Mouse (Mus musculus) kidney, embryonic 16.5 days (tissue): ENCODE results near the gene Tab2. TPM values are rescaled to one million over a fixed set of nuclear protein-coding genes. Genes with fewer than 3 reads are reported as not detected.
A peak's percentile ranks its signal among the peaks of the same experiment; 100 is the strongest.

Experiments used
- ATAC-seq: fragments of 200-750 bp; cut with Nextera tagmentation; 2 replicates; pipeline ENCODE4 v1.8.0; 2017; ENCODE audit warnings: moderate TSS enrichment; ENCODE audit not compliant: low FRiP score, low TSS enrichment
- H3K27ac ChIP-seq: fragments of 300-500 bp; sonication (generic); 2 replicates; pipeline ENCODE4 v1.5.1; 2014; ENCODE audit warnings: low read length
- H3K27me3 ChIP-seq: fragments of 300-500 bp; sonication (generic); 2 replicates; pipeline ENCODE4 v1.6.1; 2014; ENCODE audit warnings: low read length, control low read depth, mixed read lengths; ENCODE audit not compliant: insufficient read depth
- H3K36me3 ChIP-seq: fragments of 300-500 bp; sonication (generic); 2 replicates; pipeline ENCODE4 v1.6.1; 2014; ENCODE audit warnings: low read length, control low read depth, mixed read lengths; ENCODE audit not compliant: insufficient read depth
- H3K4me1 ChIP-seq: fragments of 300-500 bp; sonication (generic); 2 replicates; pipeline ENCODE4 v1.6.1; 2014; ENCODE audit warnings: low read length, control low read depth, mixed read lengths; ENCODE audit not compliant: insufficient read depth
- H3K4me2 ChIP-seq: fragments of 300-500 bp; sonication (generic); replicated peaks from 2 replicates; pipeline ENCODE4 v1.6.1; 2014; ENCODE audit warnings: low read depth, low read length
- H3K4me3 ChIP-seq: fragments of 300-500 bp; sonication (generic); 2 replicates; pipeline ENCODE4 v1.5.1; 2014; ENCODE audit warnings: mild to moderate bottlenecking, low read length
- H3K9ac ChIP-seq: fragments of 300-500 bp; sonication (generic); replicated peaks from 2 replicates; pipeline ENCODE4 v1.6.1; 2014; ENCODE audit warnings: low read length
- H3K9me3 ChIP-seq: fragments of 300-500 bp; sonication (generic); 2 replicates; pipeline ENCODE4 v1.6.1; 2016; ENCODE audit warnings: low read length, control low read depth
- WGBS: fragments of 180-500 bp; shearing (Covaris S2); extraction: QIAGEN DNeasy Blood & Tissue Kit; methylation state at CpG from one replicate; pipeline ENCODE4 v1.1.7; 2014; 5-methylcytosine and 5-hydroxymethylcytosine counted together
- polyA plus RNA-seq: library from polyadenylated mRNA; unstranded; fragments of >200 nt; fragmentation: Nextera tagmentation; extraction: Ambion mirVana; gene quantifications from 2 replicates; pipeline ENCODE4 v1.2.1, GENCODE M21; 2015

Tab2 gene
- polyA plus RNA-seq = 17.7 and 20.2 TPM in 2 replicates

DNA sequence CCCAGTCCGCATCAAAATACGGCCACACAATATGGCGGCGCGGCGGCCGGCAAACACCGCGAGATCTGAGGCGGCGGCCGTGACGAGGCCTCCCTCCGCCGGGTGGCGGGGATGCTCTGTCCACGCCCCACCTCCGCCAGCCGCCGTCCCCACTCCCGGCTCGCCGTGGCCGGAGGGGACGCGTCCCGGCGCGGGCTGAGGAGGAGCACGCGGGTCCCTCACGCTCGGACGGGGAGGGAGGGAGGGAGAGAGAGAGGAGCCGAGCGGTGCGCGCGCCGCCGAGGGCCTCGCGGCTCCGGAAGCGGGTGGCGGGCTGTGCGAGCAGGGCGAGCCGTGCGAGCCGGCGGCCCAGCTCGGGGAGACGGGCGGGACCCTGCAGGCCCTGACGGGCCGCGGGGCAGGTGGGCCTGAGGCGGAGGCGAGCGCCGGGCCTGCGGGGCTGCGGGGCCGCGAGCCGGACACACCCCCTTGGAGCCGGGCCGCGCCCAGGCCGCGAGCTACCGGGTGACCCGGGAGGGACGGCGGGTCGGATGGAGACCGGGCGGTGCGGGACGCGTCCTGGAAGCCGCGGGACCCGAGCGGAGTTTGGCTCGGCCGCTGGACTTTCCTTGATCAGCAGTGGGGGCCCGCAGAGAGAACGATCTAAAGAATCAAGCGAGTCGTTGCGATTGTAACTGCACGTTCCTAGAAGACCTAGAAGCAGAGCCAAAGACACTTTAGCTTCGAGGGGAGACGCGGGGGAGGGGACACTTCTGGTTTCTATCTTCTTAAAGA lies at the start of gene Tab2:
Tab2 (minus strand) TSS at position 3 of the 774 bp plus-strand sequence.
- Histone ChIP-seq H3K4me3 (peak within 1 kb of the TSS; percentile 96), H3K36me3 (no peaks in the 10 kb centered on the region), H3K27ac (peak within 1 kb of the TSS; percentile 97), H3K27me3 (no peaks in the 10 kb centered on the region), H3K9ac (peak within 1 kb of the TSS; percentile 100), H3K4me1 (peaks cover 21% of the 10 kb centered on the region), H3K4me2 (peak within 1 kb of the TSS; percentile 78), H3K9me3 (no peaks in the 10 kb centered on the region)
- ATAC-seq = peak; percentile 97
- 0% methylated on average over 69 of the region's 97 CpGs for WGBS

DNA sequence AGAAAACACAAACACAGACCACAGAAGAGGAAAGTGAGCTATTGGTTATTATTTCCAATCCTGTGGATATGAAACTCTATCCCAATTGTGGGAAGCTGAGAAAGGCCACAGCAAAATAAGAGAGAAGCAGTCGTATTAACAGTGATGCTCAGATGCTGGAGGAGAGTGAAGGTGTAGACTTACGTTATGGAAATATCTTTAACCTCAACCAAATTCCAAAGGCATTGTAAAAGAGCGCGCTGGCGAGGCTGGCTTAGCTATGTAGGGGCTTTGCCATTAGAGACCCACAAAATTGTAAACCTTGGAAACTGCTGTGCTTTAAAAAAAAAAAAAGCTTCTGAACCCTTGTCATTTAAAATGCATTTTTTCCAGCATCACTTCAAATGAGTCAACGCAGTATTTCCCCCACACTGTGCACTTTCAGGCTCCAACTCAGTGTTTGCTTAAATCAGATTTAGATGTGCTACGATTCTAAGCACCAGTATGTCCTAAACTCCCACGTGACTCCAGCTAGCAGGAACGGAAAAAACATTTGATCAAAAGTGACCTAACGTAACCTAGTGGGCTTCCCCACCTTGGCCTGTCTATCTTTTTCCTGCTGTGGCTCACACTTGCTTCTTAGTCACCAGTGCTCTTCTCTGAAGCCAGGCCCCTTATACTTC lies 36.4 kb upstream of the Tab2 start:
- Histone ChIP-seq H3K36me3 (no peaks in the 10 kb centered on the region), H3K4me1 (no peaks in the 10 kb centered on the region), H3K4me2 (no peak overlapping the region), H3K27me3 (no peaks in the 10 kb centered on the region), H3K9me3 (no peaks in the 10 kb centered on the region), H3K4me3 (no peak overlapping the region), H3K27ac (no peak overlapping the region), H3K9ac (no peak overlapping the region)
- WGBS = 71% methylated on average over 10 of the region's 10 CpGs
- ATAC-seq = no peak

DNA sequence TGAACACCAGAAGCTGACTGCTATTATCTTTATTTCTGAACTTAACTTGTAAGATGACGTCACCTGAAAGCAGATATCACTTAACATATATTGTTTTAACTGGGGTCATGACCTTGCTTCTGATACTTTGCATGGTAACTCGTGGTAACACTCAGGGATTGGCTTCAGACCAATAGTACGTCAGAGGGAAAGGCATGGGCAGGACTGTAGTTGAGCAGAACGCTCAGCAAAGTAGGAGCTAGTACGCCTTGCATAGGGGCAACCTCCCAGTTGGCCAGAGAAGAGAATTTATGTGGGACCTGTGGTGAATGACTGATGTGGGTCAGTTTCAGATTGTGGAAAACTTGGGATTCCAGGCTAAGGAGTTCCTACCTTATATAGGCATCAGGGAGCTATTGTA lies 35.6 kb upstream of the Tab2 start:
- no peak for ATAC-seq
- H3K4me2 ChIP-seq = no peak overlapping the region
- 65% methylated on average over 5 of the region's 5 CpGs for WGBS
- no peak overlapping the region for H3K27ac ChIP-seq
- no peaks in the 10 kb centered on the region for H3K4me1 ChIP-seq
- H3K27me3 ChIP-seq = no peaks in the 10 kb centered on the region
- H3K9me3 ChIP-seq = no peaks in the 10 kb centered on the region
- H3K9ac ChIP-seq = no peak overlapping the region
- H3K4me3 ChIP-seq = no peak overlapping the region
- H3K36me3 ChIP-seq = no peaks in the 10 kb centered on the region

DNA sequence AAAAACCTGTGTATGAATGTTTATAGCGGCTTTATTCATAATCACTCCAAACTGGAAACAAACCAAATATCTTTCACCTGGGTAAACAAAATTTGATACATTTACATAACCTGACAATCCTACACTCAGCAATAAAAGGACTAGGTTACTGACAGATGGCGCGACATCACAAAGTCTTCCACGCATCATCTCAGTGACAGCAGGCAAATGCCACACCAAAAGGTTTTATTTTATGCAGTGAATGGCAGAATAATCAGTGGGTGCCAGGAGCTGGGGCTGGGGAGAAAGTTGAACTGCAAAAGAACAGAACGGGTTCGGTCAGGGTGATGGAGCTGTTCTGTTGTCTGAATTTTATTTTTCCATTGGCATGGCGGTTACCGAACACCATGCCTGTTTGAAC lies 31.5 kb upstream of the Tab2 start:
- no peak for ATAC-seq
- no peak overlapping the region for H3K9ac ChIP-seq
- H3K4me2 ChIP-seq = no peak overlapping the region
- no peaks in the 10 kb centered on the region for H3K4me1 ChIP-seq
- H3K36me3 ChIP-seq = no peaks in the 10 kb centered on the region
- 0 out of 2 replicates have a peak, but pooled peaks cover 2% of the 10 kb centered on the region for H3K9me3 ChIP-seq
- 82% methylated on average over 8 of the region's 8 CpGs for WGBS
- H3K4me3 ChIP-seq = no peak overlapping the region
- no peak overlapping the region for H3K27ac ChIP-seq
- no peaks in the 10 kb centered on the region for H3K27me3 ChIP-seq

DNA sequence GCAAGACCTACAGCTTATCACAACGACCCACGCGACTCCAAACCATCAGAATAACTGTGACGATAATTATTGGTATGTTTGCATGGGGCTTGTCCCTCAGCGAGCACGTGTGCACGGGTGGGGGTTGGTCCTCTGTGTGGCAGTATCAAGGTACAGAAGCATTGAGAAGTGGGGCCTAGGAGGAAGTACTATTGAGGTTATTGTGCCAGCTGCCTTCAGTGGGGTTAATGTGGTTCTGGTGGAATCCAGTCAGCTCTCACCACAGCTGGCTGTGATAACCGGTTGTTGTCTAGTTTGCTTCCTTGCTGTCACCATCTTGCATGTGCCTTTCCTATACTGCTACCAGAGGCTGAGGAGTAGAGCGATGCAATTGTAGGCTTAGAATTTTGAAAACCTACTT lies 20.4 kb upstream of the Tab2 start:
- no peaks in the 10 kb centered on the region for H3K4me1 ChIP-seq
- no peak for ATAC-seq
- no peaks in the 10 kb centered on the region for H3K36me3 ChIP-seq
- H3K9ac ChIP-seq = no peak overlapping the region
- no peak overlapping the region for H3K27ac ChIP-seq
- no peak overlapping the region for H3K4me3 ChIP-seq
- no peak overlapping the region for H3K4me2 ChIP-seq
- WGBS = 96% methylated on average over 9 of the region's 9 CpGs
- H3K27me3 ChIP-seq = no peaks in the 10 kb centered on the region
- no peaks in the 10 kb centered on the region for H3K9me3 ChIP-seq

DNA sequence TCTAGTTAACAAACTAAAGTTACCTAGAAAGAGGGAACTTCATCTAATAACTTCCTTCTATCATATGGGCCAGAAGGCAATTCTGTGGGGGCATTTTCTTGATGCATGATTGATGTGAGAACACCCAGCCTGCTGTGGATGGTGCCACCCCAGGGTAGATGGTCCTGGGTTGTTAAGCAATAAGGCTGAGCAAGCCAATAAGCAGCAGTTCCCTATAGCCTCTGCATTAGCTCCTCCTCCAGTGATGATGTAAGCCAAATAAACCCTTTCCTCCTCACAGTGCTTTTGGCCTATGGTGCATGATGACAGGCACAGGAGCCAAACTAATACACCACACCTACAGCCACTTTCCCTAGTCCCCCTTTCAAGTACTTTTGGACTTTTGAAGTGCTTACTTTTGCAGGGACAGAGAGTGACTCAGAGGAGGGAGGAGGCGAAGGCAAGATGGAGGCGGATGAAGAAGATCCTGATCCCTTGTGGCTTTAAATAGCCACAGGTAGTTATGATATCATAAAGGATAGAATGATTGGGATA lies 12.8 kb upstream of the Tab2 start:
- Histone ChIP-seq H3K36me3 (no peaks in the 10 kb centered on the region), H3K4me1 (no peaks in the 10 kb centered on the region), H3K4me3 (no peak overlapping the region), H3K9me3 (no peaks in the 10 kb centered on the region), H3K27ac (no peak overlapping the region), H3K9ac (no peak overlapping the region), H3K4me2 (no peak overlapping the region), H3K27me3 (no peaks in the 10 kb centered on the region)
- ATAC-seq = no peak
- 98% methylated on average over 2 of the region's 2 CpGs for WGBS

DNA sequence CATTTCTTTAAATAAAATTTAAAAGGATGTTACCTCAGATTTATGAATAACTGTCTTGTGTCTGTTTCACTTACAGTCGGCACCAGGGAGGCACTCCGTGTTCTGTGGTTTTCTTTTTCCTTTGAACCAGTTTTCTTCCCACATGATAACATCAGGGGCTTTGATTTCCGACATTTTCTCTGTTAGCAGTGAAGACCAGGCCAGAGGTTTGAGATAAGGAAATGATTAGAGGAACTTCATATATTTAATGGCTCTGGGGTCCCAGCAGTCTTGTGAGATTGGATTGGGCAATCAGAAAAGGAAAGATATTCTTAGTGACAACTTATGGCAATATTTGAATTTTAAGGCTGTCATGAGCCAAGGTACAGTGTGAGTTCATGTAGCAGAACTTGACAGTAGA lies 11.1 kb upstream of the Tab2 start:
- H3K36me3 ChIP-seq = no peaks in the 10 kb centered on the region
- no peaks in the 10 kb centered on the region for H3K9me3 ChIP-seq
- H3K27me3 ChIP-seq = no peaks in the 10 kb centered on the region
- H3K4me2 ChIP-seq = no peak overlapping the region
- WGBS = 66% methylated on average over 3 of the region's 3 CpGs
- ATAC-seq = no peak
- H3K9ac ChIP-seq = no peak overlapping the region
- no peaks in the 10 kb centered on the region for H3K4me1 ChIP-seq
- no peak overlapping the region for H3K27ac ChIP-seq
- H3K4me3 ChIP-seq = no peak overlapping the region

DNA sequence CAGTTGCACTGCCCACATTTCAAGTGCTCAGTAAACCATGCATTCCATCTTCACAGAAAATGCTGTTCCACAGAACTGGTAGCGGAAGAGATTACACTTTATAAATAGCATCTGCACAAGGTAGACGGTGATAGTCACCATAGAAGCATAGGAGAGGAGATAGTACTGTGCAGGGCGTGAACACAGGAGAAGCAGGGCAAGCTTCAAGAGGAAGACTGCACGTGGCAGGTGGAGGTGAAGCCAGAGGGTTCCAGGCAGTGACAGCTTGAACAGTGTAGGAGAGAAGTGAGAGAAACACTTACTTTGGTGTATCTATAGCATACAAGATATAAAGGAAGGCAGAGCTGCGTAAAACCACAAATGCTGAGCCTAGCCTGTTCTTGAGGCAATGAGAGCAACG lies 3.0 kb upstream of the Tab2 start:
- peaks cover 5% of the 10 kb centered on the region for H3K4me1 ChIP-seq
- no peak overlapping the region for H3K4me2 ChIP-seq
- no peaks in the 10 kb centered on the region for H3K9me3 ChIP-seq
- H3K36me3 ChIP-seq = no peaks in the 10 kb centered on the region
- ATAC-seq = no peak
- no peak overlapping the region for H3K27ac ChIP-seq
- H3K9ac ChIP-seq = no peak overlapping the region
- 67% methylated on average over 6 of the region's 6 CpGs for WGBS
- H3K27me3 ChIP-seq = no peaks in the 10 kb centered on the region
- H3K4me3 ChIP-seq = no peak overlapping the region

DNA sequence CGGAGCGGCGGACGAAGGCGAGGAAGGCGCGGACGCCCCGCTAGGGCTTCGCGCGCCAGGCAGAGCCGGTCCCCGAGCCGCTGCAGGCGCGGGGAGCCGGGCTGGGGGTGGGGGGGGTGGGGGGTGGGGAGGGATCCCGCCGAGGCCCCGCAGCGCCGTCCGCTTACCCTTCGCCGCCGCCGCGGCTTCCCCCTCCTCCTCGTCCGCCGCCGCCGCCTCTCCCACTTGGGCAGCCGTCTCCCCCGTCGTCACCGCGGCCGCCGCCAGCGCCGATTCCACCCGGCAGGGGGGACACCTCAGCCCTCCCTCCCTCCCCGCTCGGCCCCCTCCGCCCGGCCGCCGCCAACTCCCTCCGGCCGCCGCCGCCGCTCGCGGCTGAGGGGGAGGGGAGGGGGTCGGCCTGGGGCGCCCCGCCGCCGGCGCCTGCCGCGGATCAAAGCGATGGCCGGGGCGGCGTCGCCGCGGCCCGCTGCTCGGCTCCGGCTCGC lies 352 bp downstream of the Tab2 start:
- H3K9me3 ChIP-seq = no peaks in the 10 kb centered on the region
- H3K9ac ChIP-seq = peak overlapping the region; percentile 100
- H3K27ac ChIP-seq = peak overlapping the region; percentile 97
- peak; percentile 47 for ATAC-seq
- peak overlapping the region; percentile 96 for H3K4me3 ChIP-seq
- no peaks in the 10 kb centered on the region for H3K27me3 ChIP-seq
- H3K36me3 ChIP-seq = peaks cover 3% of the 10 kb centered on the region; the same call in 1 of the 2 replicates
- H3K4me1 ChIP-seq = peaks cover 21% of the 10 kb centered on the region
- WGBS = 0% methylated on average over 6 of the region's 76 CpGs
- H3K4me2 ChIP-seq = peak overlapping the region; percentile 78
